Mouse (Mus musculus): Measurements from ENCODE around the gene Atp11c.

Gene Atp11c

DNA sequence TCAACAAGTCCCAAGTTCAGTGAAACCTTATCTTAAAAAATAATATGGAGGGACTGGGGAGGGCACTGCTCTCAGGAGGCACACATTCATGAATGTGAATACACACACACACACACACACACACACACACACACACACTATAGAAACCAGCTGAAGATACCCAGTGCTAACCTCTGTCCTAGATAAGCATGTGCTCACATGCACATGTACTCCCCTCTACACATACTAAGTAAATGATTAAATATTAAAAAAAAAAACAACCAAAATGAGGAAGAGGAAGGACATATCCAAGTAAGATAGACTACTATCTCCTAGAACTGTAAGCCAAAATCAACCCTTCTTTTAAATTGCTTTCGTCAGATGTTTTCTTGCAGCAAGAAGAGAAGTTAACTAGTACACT is 205.6 kb downstream of the Atp11c start:
- no peak for DNase-seq (ENCODE audit: low spot score in 2 of 2)

GRCm38 (mm10) chrX:60381711-60382110 is 210.8 kb downstream of the Atp11c start:
- no peak for DNase-seq (ENCODE audit: low spot score in 2 of 2)

DNA sequence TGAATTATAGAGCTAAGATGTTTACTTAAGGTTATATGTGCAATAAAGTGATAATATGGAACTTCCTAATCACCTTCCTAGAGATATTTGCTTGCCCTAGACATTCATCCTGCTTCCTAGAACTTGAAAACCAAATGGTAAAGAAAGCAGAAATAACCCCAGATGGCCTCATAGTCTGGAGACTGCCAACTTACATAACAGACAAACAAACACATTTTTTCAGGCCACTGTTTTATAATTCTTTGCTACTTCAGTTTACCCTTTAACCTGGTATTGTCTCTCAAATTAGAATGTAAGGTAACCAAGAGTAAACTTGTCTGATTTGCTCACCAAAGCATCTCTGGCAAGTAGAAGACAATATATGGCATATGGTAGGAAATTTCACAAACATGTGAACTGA is 212.1 kb downstream of the Atp11c start:
- no peak for DNase-seq (ENCODE audit: low spot score in 2 of 2)

- no peak for DNase-seq (ENCODE audit: low spot score in 2 of 2)
These were observed 243.8 kb downstream of the Atp11c start for GRCm38 (mm10) chrX:60348741-60349140.

DNA sequence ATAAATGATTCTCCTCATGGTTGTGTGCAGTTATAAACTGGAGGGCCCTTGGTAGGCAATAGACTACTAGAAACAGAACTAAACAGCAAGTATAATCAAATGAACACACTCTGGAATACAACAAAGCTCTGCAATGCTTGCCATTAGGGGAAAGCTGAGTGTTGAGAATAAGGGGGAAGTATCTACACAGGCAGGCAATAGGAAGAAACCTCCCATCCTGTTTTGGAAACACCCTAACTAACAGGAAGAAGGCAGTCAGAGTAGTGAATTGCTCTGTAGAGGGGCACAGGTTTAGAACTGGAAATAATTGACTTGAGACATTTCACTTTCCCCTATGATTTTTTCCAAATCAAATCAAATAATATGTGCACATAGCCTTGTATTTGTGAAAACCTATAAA is 247.1 kb downstream of the Atp11c start:
- DNase-seq (ENCODE audit: low spot score in 2 of 2), result no peak

- no peak for DNase-seq (ENCODE audit: low spot score in 2 of 2)
These were observed 247.5 kb downstream of the Atp11c start for GRCm38 (mm10) chrX:60344991-60345390.

DNA sequence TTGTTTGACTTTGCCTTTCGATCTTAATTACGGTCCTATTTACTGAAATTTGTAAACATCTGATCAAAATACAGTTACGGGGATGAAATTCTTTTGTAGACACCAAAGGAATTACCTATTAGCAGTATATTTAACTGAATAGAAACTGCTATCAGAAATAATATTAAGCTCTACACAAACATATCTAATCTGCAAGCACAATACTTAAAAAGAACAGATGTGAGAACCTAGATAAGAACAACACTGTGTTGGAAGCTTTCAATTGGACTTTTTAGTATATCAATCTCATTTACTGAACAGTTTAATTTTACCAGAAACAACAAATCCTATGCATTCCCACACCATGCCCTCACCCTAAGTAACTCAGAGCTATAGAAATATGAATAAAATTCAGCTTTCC is 262.8 kb downstream of the Atp11c start:
- DNase-seq (ENCODE audit: low spot score in 2 of 2), result no peak

DNA sequence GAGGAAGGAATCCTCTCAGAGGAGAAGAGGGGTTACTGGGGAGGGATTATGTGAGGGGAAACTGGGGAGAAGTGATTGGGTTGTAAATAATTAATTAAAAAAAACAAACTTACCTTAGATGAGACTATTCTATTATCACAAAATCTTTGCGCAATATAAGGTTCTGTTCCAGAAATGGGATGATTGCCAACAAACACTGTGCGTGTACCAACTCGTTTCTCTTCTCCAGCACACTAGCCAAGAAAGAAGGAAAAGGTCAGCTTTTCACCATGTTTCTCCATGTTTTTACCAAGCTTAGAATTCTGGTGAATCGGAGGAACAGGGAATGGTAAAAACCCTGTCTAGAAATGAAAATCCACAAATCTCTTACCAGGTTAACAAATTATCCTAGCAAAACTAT is 271.2 kb downstream of the Atp11c start:
- DNase-seq (ENCODE audit: low spot score in 2 of 2), result no peak

- no peak for DNase-seq (ENCODE audit: low spot score in 2 of 2)
These were observed 274.8 kb downstream of the Atp11c start for GRCm38 (mm10) chrX:60317661-60318060.

- DNase-seq (ENCODE audit: low spot score in 2 of 2), result no peak
These were observed 300.2 kb downstream of the Atp11c start for GRCm38 (mm10) chrX:60292335-60292734.

GRCm38 (mm10) chrX:60255346-60255745 is 337.2 kb downstream of the Atp11c start:
- no peak for DNase-seq (ENCODE audit: low spot score in 2 of 2)

GRCm38 (mm10) chrX:60187726-60188125 is 404.8 kb downstream of the Atp11c start:
- no peak for DNase-seq (ENCODE audit: low spot score in 2 of 2)

GRCm38 (mm10) chrX:60182611-60183010 is 409.9 kb downstream of the Atp11c start:
- DNase-seq (ENCODE audit: low spot score in 2 of 2), result no peak

DNA sequence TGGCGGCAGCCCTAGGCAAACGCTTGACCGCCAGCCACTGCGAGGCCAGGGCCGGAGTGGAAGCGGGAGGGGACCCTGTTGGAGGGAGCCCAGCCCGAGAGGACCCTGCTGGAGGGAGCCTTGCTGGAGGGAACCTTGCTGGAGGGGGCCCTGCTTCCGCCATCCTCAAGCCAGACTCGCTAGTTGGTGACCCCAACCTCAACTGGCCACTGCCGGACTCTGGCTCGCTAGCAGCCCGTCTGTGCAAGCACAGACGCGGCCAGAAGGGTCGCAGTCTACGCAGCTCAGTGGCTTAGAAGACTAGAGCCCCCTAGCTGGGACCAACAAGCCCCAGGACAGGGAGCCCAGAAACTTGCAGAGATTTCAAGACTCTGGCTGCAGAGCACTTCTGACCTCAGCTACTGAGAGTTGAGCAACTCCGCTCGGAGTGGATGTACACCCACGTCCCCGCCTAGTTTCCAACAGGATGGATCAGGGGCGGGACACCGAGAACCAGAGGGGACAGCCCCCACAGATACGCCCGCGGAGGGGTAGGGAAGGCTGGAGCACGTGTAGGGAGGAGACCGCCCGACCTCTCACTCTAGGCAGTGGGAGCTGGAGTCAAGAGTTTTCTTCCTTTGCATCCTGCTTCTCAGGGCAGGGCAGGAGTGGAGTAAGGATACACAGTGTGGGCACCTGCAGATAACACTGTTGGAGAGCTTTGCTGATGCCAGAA is 413.6 kb downstream of the Atp11c start, which contains the start of gene Mcf2:
Gene Mcf2, minus strand, starts transcription at position 346 of the 715 bp plus-strand sequence.
- peak in 1 of 2 experiments; percentile 18 for DNase-seq (ENCODE audit: low spot score in 2 of 2)

GRCm38 (mm10) chrX:60178025-60178743 is 414.3 kb downstream of the Atp11c start:
- peak in 1 of 2 experiments; percentile 12 for DNase-seq (ENCODE audit: low spot score in 2 of 2)
